In the genomic region with DNA sequence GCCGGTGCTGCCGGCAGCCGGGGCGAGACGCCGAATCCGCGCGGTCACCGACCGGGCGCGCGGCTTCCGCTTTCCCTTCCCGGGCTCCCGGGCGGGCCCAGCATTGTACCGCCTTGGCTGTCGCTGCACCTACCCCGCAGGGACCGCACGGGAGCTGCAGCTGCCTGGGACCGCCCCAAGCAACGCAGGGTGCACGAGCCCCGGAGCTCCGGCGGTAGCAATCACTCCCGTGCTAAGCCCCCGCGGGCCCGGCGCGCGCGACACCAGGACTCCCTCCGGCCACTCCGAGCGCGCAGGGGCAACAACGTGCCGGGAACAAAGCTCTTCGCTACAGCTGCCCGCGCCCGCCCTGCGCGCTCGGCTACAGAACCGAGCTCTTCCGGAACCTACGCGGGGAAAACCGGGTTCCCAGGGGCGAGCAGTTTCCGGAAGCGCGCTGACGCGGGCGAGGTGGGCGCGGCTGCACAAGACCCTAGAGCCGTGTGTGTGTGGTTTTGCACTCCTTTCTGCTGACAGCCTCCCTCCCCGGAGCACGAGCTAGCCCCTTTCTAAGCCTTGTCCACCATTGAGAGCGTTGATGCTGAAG, we compare ENCODE assay signal across 8 mouse cellular contexts. TPM values are rescaled to one million over a fixed set of nuclear protein-coding genes. Genes with fewer than 3 reads are reported as not detected.
DNase-seq lines count a peak whose midpoint lies in the region; ATAC-seq and TF ChIP-seq lines count a peak whose summit lies in the region.

Gene Panx1 (minus strand): TSS at position 395 of the 586 bp plus-strand sequence.

- peaks cover 24% of the 10 kb centered on the region for H3K79me3 ChIP-seq in C2C12 (ENCODE audit: low read depth)

- under 1% methylated on average over 68 of the region's 68 CpGs for WGBS in forebrain, postnatal 0 days
- WGBS in lung, embryonic 16.5 days: under 1% methylated on average over 62 of the region's 68 CpGs
- under 1% methylated on average over 68 of the region's 68 CpGs for WGBS in thymus, adult 2 months

- peak within 1 kb of the TSS; percentile 63 for H3K4me2 ChIP-seq in forebrain, postnatal 0 days (ENCODE audit: low read depth)
- peak within 1 kb of the TSS; percentile 95 for H3K4me2 ChIP-seq in lung, embryonic 16.5 days (ENCODE audit: low read depth, low read length)

- peak within 1 kb of the TSS; percentile 57 for H3K4me3 ChIP-seq in C2C12 (ENCODE audit: insufficient read depth, poor library complexity, severe bottlenecking)
- peak within 1 kb of the TSS; percentile 89 for H3K4me3 ChIP-seq in forebrain, postnatal 0 days (ENCODE audit: low read depth, low read length)
- peak within 1 kb of the TSS; percentile 81 for H3K4me3 ChIP-seq in layer of hippocampus, adult 2 months
- peak within 1 kb of the TSS; percentile 86 for H3K4me3 ChIP-seq in lung, embryonic 16.5 days (ENCODE audit: low read length)
- peak within 1 kb of the TSS; percentile 93 for H3K4me3 ChIP-seq in thymus, adult 2 months (ENCODE audit: control insufficient read depth, insufficient read depth, low read length)

- no peak for TF ChIP-seq CTCF in C2C12 (IDR thresholded peaks at IDR 0.05; ENCODE audit: control insufficient read depth, insufficient read depth, insufficient read length)
- TF ChIP-seq CTCF in forebrain, postnatal 0 days (IDR thresholded peaks at IDR 0.05; ENCODE audit: low read depth): no peak
- TF ChIP-seq CTCF in layer of hippocampus, adult 2 months (conservative IDR thresholded peaks at IDR 0.05): no peak
- TF ChIP-seq CTCF in thymus, adult 2 months (IDR thresholded peaks at IDR 0.05; ENCODE audit: borderline replicate concordance, control insufficient read depth, extremely low read depth, insufficient read depth, low read length, poor library complexity): no peak

- H3K9ac ChIP-seq in forebrain, postnatal 0 days: peak within 1 kb of the TSS; percentile 95
- peak within 1 kb of the TSS; percentile 90 for H3K9ac ChIP-seq in lung, embryonic 16.5 days (ENCODE audit: low read length)

- H3K79me2 ChIP-seq in C2C12 (ENCODE audit: control insufficient read depth, insufficient read depth): peaks cover 50% of the 10 kb centered on the region

- peak; percentile 69 to 78 for DNase-seq in adrenal gland, postnatal 36 days
- peak; percentile 93 for DNase-seq in forebrain, postnatal 0 days
- DNase-seq in heart, postnatal 4 days: peak; percentile 71
- DNase-seq in layer of hippocampus, adult 2 months (ENCODE audit: low spot score in 2 of 2): peak; percentile 44 to 78
- DNase-seq in ovary, adult 18-20 months (ENCODE audit: low spot score): peak; percentile 39
- peak; percentile 82 for DNase-seq in thymus, adult 2 months

- no peaks in the 10 kb centered on the region for H3K36me3 ChIP-seq in C2C12 (ENCODE audit: control insufficient read depth, insufficient read depth)
- H3K36me3 ChIP-seq in forebrain, postnatal 0 days (ENCODE audit: insufficient read depth): peaks cover 5% of the 10 kb centered on the region; the same call in 1 of the 2 replicates
- H3K36me3 ChIP-seq in lung, embryonic 16.5 days (ENCODE audit: control insufficient read depth, insufficient read depth, low read length): no peaks in the 10 kb centered on the region
- H3K36me3 ChIP-seq in thymus, adult 2 months (ENCODE audit: control insufficient read depth, insufficient read depth, low read length): no peaks in the 10 kb centered on the region

- peaks cover 12% of the 10 kb centered on the region for H3K4me1 ChIP-seq in forebrain, postnatal 0 days (ENCODE audit: insufficient read depth)
- peaks cover 13% of the 10 kb centered on the region for H3K4me1 ChIP-seq in lung, embryonic 16.5 days (replicated peaks; ENCODE audit: control insufficient read depth, insufficient read depth, low read length)
- peaks cover 19% of the 10 kb centered on the region for H3K4me1 ChIP-seq in thymus, adult 2 months (replicated peaks; ENCODE audit: control insufficient read depth, insufficient read depth, low read length)

- peak; percentile 96 for ATAC-seq in forebrain, postnatal 0 days
- peak; percentile 86 for ATAC-seq in lung, embryonic 16.5 days (ENCODE audit: low read depth)

- H3ac ChIP-seq in C2C12 (ENCODE audit: control insufficient read depth, insufficient read length, low read depth): peak within 1 kb of the TSS; percentile 81

- peak within 1 kb of the TSS; percentile 96 for H3K27ac ChIP-seq in forebrain, postnatal 0 days (ENCODE audit: low read depth, low read length)
- peak within 1 kb of the TSS; percentile 88 for H3K27ac ChIP-seq in layer of hippocampus, adult 2 months
- peak within 1 kb of the TSS; percentile 88 for H3K27ac ChIP-seq in lung, embryonic 16.5 days (ENCODE audit: low read length)
- H3K27ac ChIP-seq in thymus, adult 2 months (ENCODE audit: control insufficient read depth, insufficient read depth, low read length): peak within 1 kb of the TSS; percentile 54

- H3K9me3 ChIP-seq in forebrain, postnatal 0 days (ENCODE audit: low read length): no peaks in the 10 kb centered on the region
- no peaks in the 10 kb centered on the region for H3K9me3 ChIP-seq in lung, embryonic 16.5 days (ENCODE audit: control insufficient read depth, low read length)

- no peaks in the 10 kb centered on the region for H3K27me3 ChIP-seq in C2C12 (ENCODE audit: control insufficient read depth, insufficient read depth, insufficient read length)
- no peaks in the 10 kb centered on the region for H3K27me3 ChIP-seq in forebrain, postnatal 0 days (ENCODE audit: insufficient read depth, low read length)
- H3K27me3 ChIP-seq in lung, embryonic 16.5 days (ENCODE audit: control insufficient read depth, insufficient read depth, low read depth, low read length): no peaks in the 10 kb centered on the region
- no peaks in the 10 kb centered on the region for H3K27me3 ChIP-seq in thymus, adult 2 months (ENCODE audit: control insufficient read depth, insufficient read depth, low read length)

- peak; percentile 81; the same call in 1 of the 2 replicates for TF ChIP-seq POLR2A in thymus, adult 2 months (IDR thresholded peaks at IDR 0.05; ENCODE audit: control insufficient read depth, extremely low read depth, insufficient read depth, low read length, poor library complexity)

TF ChIP-seq in C2C12, 6 proteins besides CTCF, POLR2A, EP300 and RAD21:
- TF ChIP-seq FOSL1 (IDR thresholded peaks at IDR 0.05; ENCODE audit: insufficient read depth, low read length, poor library complexity, severe bottlenecking) (no peak), CEBPB (IDR thresholded peaks at IDR 0.05; ENCODE audit: low read depth) (no peak), MYOD1 (IDR thresholded peaks at IDR 0.05; ENCODE audit: control insufficient read depth, insufficient read length, low read depth) (no peak), USF1 (IDR thresholded peaks at IDR 0.05; ENCODE audit: low read depth) (no peak), MAX (IDR thresholded peaks at IDR 0.05) (no peak), MYOG (IDR thresholded peaks at IDR 0.05; ENCODE audit: control insufficient read depth, extremely low read depth, insufficient read length) (no peak)

RNA-seq across cellular contexts. Expression of gene Panx1, which starts in this region (rescaled TPM):
- 42.8 TPM for polyA plus RNA-seq in C2C12 (2012; fragmentation: generic; extraction: Trizol)
- 1 to 10 TPM; 8.8 to 9.9 TPM for total RNA-seq in adrenal gland, postnatal 36 days (2021)
- 112 and 125 TPM in 2 replicates for total RNA-seq in forebrain, postnatal 0 days (2014; rRNA removed)
- 135 and 168 TPM in 2 replicates for polyA plus RNA-seq in forebrain, postnatal 0 days (2015; fragmentation: Nextera tagmentation; extraction: Ambion mirVana)
- total RNA-seq in heart, postnatal 4 days (2021): 10 to 100 TPM; 14.7 to 15.0 TPM
- 10 to 100 TPM; 26.2 to 33.3 TPM for total RNA-seq in layer of hippocampus, adult 2 months (2021)
- polyA plus RNA-seq in lung, embryonic 16.5 days (2015; fragmentation: Nextera tagmentation; extraction: Ambion mirVana): 23.0 and 27.3 TPM in 2 replicates
- 145 and 155 TPM in 2 replicates for polyA plus RNA-seq in thymus, adult 2 months (2012; rRNA removed)

Comparison
In these comparisons a context has a peak if more than half of its experiments do, and no peak if none do; other contexts are left out.
1. Peak in every context shown above with its lines: DNase-seq, ATAC-seq, H3K4me3 ChIP-seq and H3K27ac ChIP-seq.
2. DNase-seq: peak in every context shown above with its lines; median percentile 93 in forebrain, postnatal 0 days; 82 in thymus, adult 2 months; 74 in adrenal gland, postnatal 36 days; 71 in heart, postnatal 4 days; 61 in layer of hippocampus, adult 2 months; 39 in ovary, adult 18-20 months.